Mouse (Mus musculus) MEL (cell line): ENCODE results near the gene Cdk15.

ENCODE experiments used
- CTCF ChIP-seq, 3 experiments: IDR thresholded peaks in 2 of 3; conservative IDR thresholded peaks in 1 of 3; 2 replicates each; pipeline ENCODE4 v1.5.1; 2011 to 2012; ENCODE audit warnings: low read length in 3 of 3, low read depth in 2 of 3, mild to moderate bottlenecking in 2 of 3, improper control_type of control experiment in 1 of 3, inconsistent platforms in 1 of 3, mixed read lengths in 1 of 3, moderate library complexity in 1 of 3; ENCODE audit not compliant: control insufficient read depth in 1 of 3, insufficient read depth in 1 of 3, poor library complexity in 1 of 3, severe bottlenecking in 1 of 3
- E2F4 ChIP-seq: IDR thresholded peaks from 2 replicates; pipeline ENCODE4 v1.6.1; 2011; ENCODE audit warnings: low read depth, low read length, improper control_type of control experiment, borderline replicate concordance
- NELFE ChIP-seq: IDR thresholded peaks from 2 replicates; pipeline ENCODE4 v1.6.1; 2011; ENCODE audit warnings: low read depth, low read length, improper control_type of control experiment
- ZKSCAN1 ChIP-seq: IDR thresholded peaks from 2 replicates; pipeline ENCODE4 v1.6.1; 2012; ENCODE audit warnings: low read depth, mild to moderate bottlenecking, inconsistent platforms, low read length, improper control_type of control experiment, moderate library complexity
- ZMIZ1 ChIP-seq: IDR thresholded peaks from 2 replicates; pipeline ENCODE4 v1.6.1; 2012; ENCODE audit warnings: low read depth, mild to moderate bottlenecking, inconsistent platforms, low read length, improper control_type of control experiment, moderate library complexity

DNA sequence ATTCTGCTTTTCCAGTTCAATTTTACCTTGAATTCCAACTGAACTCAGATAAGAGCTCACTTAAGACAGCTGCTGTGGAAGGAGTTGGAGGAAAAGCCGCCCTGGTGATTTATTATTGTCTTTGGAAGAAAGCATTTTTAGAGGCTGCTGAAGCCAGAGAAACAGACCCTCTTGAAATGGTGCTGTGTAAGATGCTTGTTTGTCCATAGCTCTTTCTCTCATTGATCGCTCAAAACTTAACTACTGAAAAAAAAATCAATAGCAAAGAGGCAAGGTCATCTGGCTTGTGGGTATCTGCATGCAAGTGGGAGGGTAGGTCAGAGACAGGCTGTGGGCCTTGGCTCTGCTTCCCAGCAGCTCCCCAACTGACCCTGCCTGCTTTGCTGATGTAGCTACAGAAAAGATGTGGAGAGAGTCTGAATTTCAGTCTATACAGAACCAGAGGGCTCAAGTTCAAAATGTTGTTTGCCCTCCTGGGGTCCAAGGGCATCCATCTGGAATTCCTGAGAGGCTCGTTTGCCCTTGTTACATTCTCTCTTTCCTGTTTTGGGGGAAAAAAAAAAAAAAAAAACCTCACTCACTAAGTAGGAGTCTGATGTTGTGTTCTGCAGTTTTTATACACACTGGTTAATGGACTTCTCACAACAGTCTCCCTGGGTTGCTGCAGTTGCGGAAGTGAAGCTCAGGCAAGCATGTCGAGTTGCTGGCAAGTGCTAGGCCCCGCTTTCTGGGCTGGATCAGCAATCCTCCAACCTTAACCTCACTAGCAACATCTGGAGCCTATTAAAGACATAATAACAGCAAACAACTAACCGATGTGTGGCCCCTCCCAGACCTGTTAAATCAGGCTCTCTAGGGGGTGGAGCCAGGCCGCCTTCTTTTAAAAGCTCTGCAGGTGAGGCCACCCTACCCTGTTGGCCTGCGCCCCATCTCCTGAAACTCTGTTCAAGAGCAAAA lies 65.5 kb downstream of the Cdk15 start:
- TF ChIP-seq CTCF (IDR thresholded peaks at IDR 0.05 in 2 of 3, conservative IDR thresholded peaks at IDR 0.05 in 1 of 3; ENCODE audit: control insufficient read depth in 1 of 3, insufficient read depth in 1 of 3, low read depth in 2 of 3, low read length in 3 of 3, poor library complexity in 1 of 3, severe bottlenecking in 1 of 3) = no peak
- no peak for TF ChIP-seq ZMIZ1
- no peak for TF ChIP-seq NELFE
- no peak for TF ChIP-seq E2F4
- no peak for TF ChIP-seq ZKSCAN1
